ENCODE assay signal across 8 mouse cellular contexts in genomic region chr7:28812436-28812835, GRCm38 (mm10). TPM values are rescaled to one million over a fixed set of nuclear protein-coding genes. Genes with fewer than 3 reads are reported as not detected.
DNase-seq lines count a peak whose midpoint lies in the region; ATAC-seq and TF ChIP-seq lines count a peak whose summit lies in the region.

No protein-coding gene starts in this region.

- no peak for DNase-seq in layer of hippocampus, adult 2 months (ENCODE audit: low spot score in 2 of 2)
- no peak for DNase-seq in layer of hippocampus, postnatal 25 days (ENCODE audit: extremely low spot score in 1 of 2, low spot score in 1 of 2)
- DNase-seq in embryonic facial prominence, embryonic 14.5 days (ENCODE audit: low spot score), result no peak
- DNase-seq in intestine, embryonic 14.5 days (ENCODE audit: low spot score), result no peak
- no peak for DNase-seq in MN1 (ENCODE audit: low spot score)
- DNase-seq in frontal cortex, postnatal 14 days (ENCODE audit: low spot score in 2 of 2), result no peak
- no peak for DNase-seq in layer of hippocampus, postnatal 36 days

- WGBS in embryonic facial prominence, embryonic 14.5 days, result 50% methylated on average over 4 of the region's 4 CpGs
- WGBS in intestine, embryonic 14.5 days, result 56% methylated on average over 4 of the region's 4 CpGs
- WGBS in neural tube, embryonic 13.5 days, result 82% methylated on average over 4 of the region's 4 CpGs

- H3K9ac ChIP-seq in embryonic facial prominence, embryonic 14.5 days (ENCODE audit: low read depth, low read length), result peak overlapping the region; percentile 98
- peak overlapping the region; percentile 90 for H3K9ac ChIP-seq in intestine, embryonic 14.5 days (ENCODE audit: low read length)
- peak overlapping the region; percentile 94 for H3K9ac ChIP-seq in neural tube, embryonic 13.5 days

- H3K9me3 ChIP-seq in embryonic facial prominence, embryonic 14.5 days (ENCODE audit: control insufficient read depth, low read length), result no peaks in the 10 kb centered on the region
- H3K9me3 ChIP-seq in intestine, embryonic 14.5 days (ENCODE audit: control insufficient read depth, low read length), result no peaks in the 10 kb centered on the region
- H3K9me3 ChIP-seq in neural tube, embryonic 13.5 days, result no peaks in the 10 kb centered on the region

- H3K36me3 ChIP-seq in embryonic facial prominence, embryonic 14.5 days (ENCODE audit: control insufficient read depth, insufficient read depth, low read length), result peaks cover 56% of the 10 kb centered on the region
- H3K36me3 ChIP-seq in intestine, embryonic 14.5 days (ENCODE audit: control insufficient read depth, insufficient read depth, low read length), result peaks cover 57% of the 10 kb centered on the region
- H3K36me3 ChIP-seq in neural tube, embryonic 13.5 days, result peaks cover 54% of the 10 kb centered on the region

- no peak for TF ChIP-seq CTCF in layer of hippocampus, adult 2 months (conservative IDR thresholded peaks at IDR 0.05)

- ATAC-seq in embryonic facial prominence, embryonic 14.5 days (ENCODE audit: low read depth), result no peak
- ATAC-seq in intestine, embryonic 14.5 days (replicated peaks; ENCODE audit: low FRiP score, low TSS enrichment, low read depth), result no peak
- no peak for ATAC-seq in neural tube, embryonic 13.5 days (ENCODE audit: low read depth)

- H3K4me2 ChIP-seq in embryonic facial prominence, embryonic 14.5 days (ENCODE audit: low read depth, low read length), result peak overlapping the region; percentile 89
- H3K4me2 ChIP-seq in intestine, embryonic 14.5 days (ENCODE audit: low read length), result peak overlapping the region; percentile 93
- peak overlapping the region; percentile 93 for H3K4me2 ChIP-seq in neural tube, embryonic 13.5 days

- peaks cover 24% of the 10 kb centered on the region for H3K4me1 ChIP-seq in embryonic facial prominence, embryonic 14.5 days (ENCODE audit: control insufficient read depth, insufficient read depth, low read length)
- peaks cover 37% of the 10 kb centered on the region for H3K4me1 ChIP-seq in intestine, embryonic 14.5 days (replicated peaks; ENCODE audit: control insufficient read depth, insufficient read depth, low read length)
- H3K4me1 ChIP-seq in neural tube, embryonic 13.5 days (replicated peaks), result peaks cover 68% of the 10 kb centered on the region

- H3K27me3 ChIP-seq in embryonic facial prominence, embryonic 14.5 days (replicated peaks; ENCODE audit: control insufficient read depth, insufficient read depth, low read length), result no peaks in the 10 kb centered on the region
- H3K27me3 ChIP-seq in intestine, embryonic 14.5 days (replicated peaks; ENCODE audit: control insufficient read depth, insufficient read depth, low read length), result no peaks in the 10 kb centered on the region
- no peaks in the 10 kb centered on the region for H3K27me3 ChIP-seq in neural tube, embryonic 13.5 days

- peak overlapping the region; percentile 100; the same call in 1 of the 2 replicates for H3K27ac ChIP-seq in layer of hippocampus, adult 2 months
- no peak overlapping the region for H3K27ac ChIP-seq in embryonic facial prominence, embryonic 14.5 days (replicated peaks; ENCODE audit: low read depth, low read length)
- no peak overlapping the region; the same call in 1 of the 2 replicates for H3K27ac ChIP-seq in intestine, embryonic 14.5 days (ENCODE audit: low read depth)
- H3K27ac ChIP-seq in neural tube, embryonic 13.5 days (replicated peaks), result 0 out of 2 replicates have a peak overlapping the region, but pooled peaks have one; percentile 2

- H3K4me3 ChIP-seq in layer of hippocampus, adult 2 months, result peak overlapping the region; percentile 73
- peak overlapping the region; percentile 86 for H3K4me3 ChIP-seq in embryonic facial prominence, embryonic 14.5 days (ENCODE audit: low read depth, low read length)
- peak overlapping the region; percentile 84 for H3K4me3 ChIP-seq in intestine, embryonic 14.5 days (ENCODE audit: low read depth, low read length)
- H3K4me3 ChIP-seq in neural tube, embryonic 13.5 days, result peak overlapping the region; percentile 73

RNA-seq across cellular contexts. Expression of gene Hnrnpl, which starts 4.1 kb away (rescaled TPM):
- total RNA-seq in layer of hippocampus, adult 2 months (2021), result 100 to 1,000 TPM; 410 to 476 TPM
- total RNA-seq in layer of hippocampus, postnatal 25 days (2021), result 100 to 1,000 TPM; 380 to 402 TPM
- 180 and 182 TPM in 2 replicates for polyA plus RNA-seq in embryonic facial prominence, embryonic 14.5 days (2014; fragmentation: Nextera tagmentation; extraction: Ambion mirVana)
- 232 and 241 TPM in 2 replicates for polyA plus RNA-seq in intestine, embryonic 14.5 days (2014; fragmentation: Nextera tagmentation; extraction: Ambion mirVana)
- 214 and 237 TPM in 2 replicates for polyA plus RNA-seq in neural tube, embryonic 13.5 days (2015; fragmentation: Nextera tagmentation; extraction: Ambion mirVana)
- 100 to 1,000 TPM; 417 to 431 TPM for total RNA-seq in layer of hippocampus, postnatal 36 days (2021)

RNA-seq across cellular contexts. Expression of gene Ech1, which starts 12.6 kb away (rescaled TPM):
- total RNA-seq in layer of hippocampus, adult 2 months (2021), result 10 to 100 TPM; 66.4 to 68.8 TPM
- 10 to 100 TPM; 59.7 to 66.7 TPM for total RNA-seq in layer of hippocampus, postnatal 25 days (2021)
- 183 and 202 TPM in 2 replicates for polyA plus RNA-seq in embryonic facial prominence, embryonic 14.5 days (2014; fragmentation: Nextera tagmentation; extraction: Ambion mirVana)
- polyA plus RNA-seq in intestine, embryonic 14.5 days (2014; fragmentation: Nextera tagmentation; extraction: Ambion mirVana), result 188 and 194 TPM in 2 replicates
- polyA plus RNA-seq in neural tube, embryonic 13.5 days (2015; fragmentation: Nextera tagmentation; extraction: Ambion mirVana), result 88.7 and 98.1 TPM in 2 replicates
- 10 to 100 TPM; 60.8 to 61.8 TPM for total RNA-seq in layer of hippocampus, postnatal 36 days (2021)

RNA-seq across cellular contexts. Expression of gene Lgals4, which starts 21.2 kb away (rescaled TPM):
- total RNA-seq in layer of hippocampus, adult 2 months (2021), result 1 to 10 TPM; 4.4 to 6.8 TPM
- 1 to 10 TPM; 1.3 to 4.0 TPM for total RNA-seq in layer of hippocampus, postnatal 25 days (2021)
- polyA plus RNA-seq in embryonic facial prominence, embryonic 14.5 days (2014; fragmentation: Nextera tagmentation; extraction: Ambion mirVana), result 3.4 and 4.1 TPM in 2 replicates
- 604 and 737 TPM in 2 replicates for polyA plus RNA-seq in intestine, embryonic 14.5 days (2014; fragmentation: Nextera tagmentation; extraction: Ambion mirVana)
- polyA plus RNA-seq in neural tube, embryonic 13.5 days (2015; fragmentation: Nextera tagmentation; extraction: Ambion mirVana), result 5.0 and 6.2 TPM in 2 replicates
- total RNA-seq in layer of hippocampus, postnatal 36 days (2021), result 1 to 10 TPM; 3.6 to 6.1 TPM

RNA-seq across cellular contexts. Expression of gene Rinl, which starts 23.7 kb away (rescaled TPM):
- total RNA-seq in layer of hippocampus, adult 2 months (2021), result 1 to 10 TPM; 2.6 to 4.5 TPM
- total RNA-seq in layer of hippocampus, postnatal 25 days (2021), result 1 to 10 TPM; 2.6 to 3.0 TPM
- polyA plus RNA-seq in embryonic facial prominence, embryonic 14.5 days (2014; fragmentation: Nextera tagmentation; extraction: Ambion mirVana), result 2.7 and 3.0 TPM in 2 replicates
- 3.5 and 4.3 TPM in 2 replicates for polyA plus RNA-seq in intestine, embryonic 14.5 days (2014; fragmentation: Nextera tagmentation; extraction: Ambion mirVana)
- polyA plus RNA-seq in neural tube, embryonic 13.5 days (2015; fragmentation: Nextera tagmentation; extraction: Ambion mirVana), result 1.7 and 2.6 TPM in 2 replicates
- 1 to 10 TPM; 2.5 TPM for total RNA-seq in layer of hippocampus, postnatal 36 days (2021)

RNA-seq across cellular contexts. Expression of gene Nfkbib, which starts 45.1 kb away (rescaled TPM):
- total RNA-seq in layer of hippocampus, adult 2 months (2021), result 10 to 100 TPM; 25.6 to 27.2 TPM
- 10 to 100 TPM; 32.1 to 33.5 TPM for total RNA-seq in layer of hippocampus, postnatal 25 days (2021)
- polyA plus RNA-seq in embryonic facial prominence, embryonic 14.5 days (2014; fragmentation: Nextera tagmentation; extraction: Ambion mirVana), result 40.9 and 41.5 TPM in 2 replicates
- 38.7 and 41.8 TPM in 2 replicates for polyA plus RNA-seq in intestine, embryonic 14.5 days (2014; fragmentation: Nextera tagmentation; extraction: Ambion mirVana)
- 63.4 and 67.7 TPM in 2 replicates for polyA plus RNA-seq in neural tube, embryonic 13.5 days (2015; fragmentation: Nextera tagmentation; extraction: Ambion mirVana)
- total RNA-seq in layer of hippocampus, postnatal 36 days (2021), result 10 to 100 TPM; 25.3 to 29.2 TPM

Comparison
In these comparisons a context has a peak if more than half of its experiments do, and no peak if none do; other contexts are left out.
1. H3K27ac ChIP-seq: peak in layer of hippocampus, adult 2 months (single experiment) and neural tube, embryonic 13.5 days (single experiment); none in embryonic facial prominence, embryonic 14.5 days (single experiment) and intestine, embryonic 14.5 days (single experiment).
2. Peak in every context shown above with its lines, with median percentiles within 50 percentile points of each other: H3K4me3 ChIP-seq, H3K4me2 ChIP-seq and H3K9ac ChIP-seq.